Mouse (Mus musculus): Measurements from ENCODE around the gene Trpc4ap. TPM values are rescaled to one million over a fixed set of nuclear protein-coding genes. Genes with fewer than 3 reads are reported as not detected.

The Trpc4ap gene
- polyA plus RNA-seq, 1 experiment from 2014 or later: 164 TPM

GRCm38 (mm10) chr2:155634562-155634961, 57.6 kb downstream of the Trpc4ap start:
- Histone ChIP-seq H3K9me3 (no peaks in the 10 kb centered on the region), H3K4me1 (replicated peaks) (peaks cover 19% of the 10 kb centered on the region), H3K27ac (replicated peaks) (no peak overlapping the region), H3K9ac (no peak overlapping the region), H3K4me3 (no peak overlapping the region), H3K4me2 (no peak overlapping the region), H3K36me3 (peaks cover 73% of the 10 kb centered on the region), H3K27me3 (peaks cover 42% of the 10 kb centered on the region)
- no peak for ATAC-seq (ENCODE audit: low FRiP score, low read depth)
- 86% methylated on average over 8 of the region's 8 CpGs for WGBS

DNA sequence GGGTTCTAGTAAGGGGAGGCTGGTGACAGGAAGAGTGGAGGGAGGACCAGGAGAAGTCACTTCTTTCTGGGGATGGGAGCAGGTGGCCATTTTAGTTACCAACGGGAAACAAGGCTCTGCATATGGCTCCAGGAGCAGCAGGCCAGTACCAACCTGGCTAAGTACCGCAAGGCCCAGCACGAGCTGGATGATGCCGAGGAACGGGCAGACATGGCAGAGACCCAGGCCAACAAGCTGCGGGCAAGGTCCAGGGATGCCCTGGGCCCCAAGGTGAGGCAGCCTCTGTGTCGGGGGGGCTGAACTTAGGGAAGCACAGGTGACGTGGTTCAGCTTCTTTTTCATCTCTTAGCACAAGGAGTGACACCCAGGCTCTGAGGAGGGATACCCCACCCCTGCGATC, 58.5 kb downstream of the Trpc4ap start:
- ATAC-seq (ENCODE audit: low FRiP score, low read depth): no peak
- Histone ChIP-seq H3K4me1 (replicated peaks) (peaks cover 27% of the 10 kb centered on the region), H3K36me3 (peaks cover 64% of the 10 kb centered on the region), H3K9ac (no peak overlapping the region), H3K27ac (replicated peaks) (no peak overlapping the region), H3K4me2 (no peak overlapping the region), H3K9me3 (no peaks in the 10 kb centered on the region), H3K27me3 (peaks cover 42% of the 10 kb centered on the region), H3K4me3 (no peak overlapping the region)
- 91% methylated on average over 9 of the region's 9 CpGs for WGBS

- 74% methylated on average over 19 of the region's 19 CpGs for WGBS
- Histone ChIP-seq H3K4me2 (no peak overlapping the region), H3K9me3 (no peaks in the 10 kb centered on the region), H3K27me3 (peaks cover 42% of the 10 kb centered on the region), H3K27ac (replicated peaks) (no peak overlapping the region), H3K36me3 (peaks cover 60% of the 10 kb centered on the region), H3K4me3 (no peak overlapping the region), H3K4me1 (replicated peaks) (peaks cover 30% of the 10 kb centered on the region), H3K9ac (no peak overlapping the region)
- no peak for ATAC-seq (ENCODE audit: low FRiP score, low read depth)
Observed at GRCm38 (mm10) chr2:155633121-155633520, 59.1 kb downstream of the Trpc4ap start.

- Histone ChIP-seq H3K4me3 (no peak overlapping the region), H3K27ac (replicated peaks) (no peak overlapping the region), H3K27me3 (peaks cover 45% of the 10 kb centered on the region), H3K36me3 (peaks cover 52% of the 10 kb centered on the region), H3K4me1 (replicated peaks) (peaks cover 30% of the 10 kb centered on the region), H3K4me2 (no peak overlapping the region), H3K9me3 (no peaks in the 10 kb centered on the region), H3K9ac (no peak overlapping the region)
- 66% methylated on average over 30 of the region's 30 CpGs for WGBS
- ATAC-seq (ENCODE audit: low FRiP score, low read depth): no peak
Observed at GRCm38 (mm10) chr2:155632138-155632936, 59.8 kb downstream of the Trpc4ap start.

GRCm38 (mm10) chr2:155630590-155631416, 61.4 kb downstream of the Trpc4ap start:
- WGBS: 23% methylated on average over 43 of the region's 43 CpGs
- Histone ChIP-seq H3K9ac (no peak overlapping the region), H3K4me2 (no peak overlapping the region), H3K27me3 (peaks cover 45% of the 10 kb centered on the region), H3K4me3 (no peak overlapping the region), H3K4me1 (replicated peaks) (peaks cover 30% of the 10 kb centered on the region), H3K27ac (replicated peaks) (no peak overlapping the region), H3K9me3 (no peaks in the 10 kb centered on the region), H3K36me3 (peaks cover 37% of the 10 kb centered on the region)
- ATAC-seq (ENCODE audit: low FRiP score, low read depth): no peak

DNA sequence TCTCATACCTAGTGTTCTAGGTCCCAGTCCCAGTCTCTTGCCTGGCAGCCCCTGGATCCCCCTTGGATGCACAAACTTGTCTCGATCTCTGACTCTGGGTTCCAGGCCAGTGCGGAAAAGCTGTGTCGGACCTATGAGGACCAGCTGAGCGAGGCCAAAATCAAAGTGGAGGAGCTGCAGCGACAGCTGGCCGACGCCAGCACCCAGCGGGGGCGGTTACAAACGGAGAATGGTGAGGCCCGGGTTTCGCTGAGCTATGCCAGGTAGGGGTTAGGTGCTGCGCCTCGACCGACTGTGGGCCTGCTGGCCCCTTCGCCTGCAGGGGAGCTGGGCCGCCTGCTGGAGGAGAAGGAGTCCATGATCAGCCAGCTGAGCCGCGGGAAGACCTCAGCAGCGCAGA, 62.0 kb downstream of the Trpc4ap start:
- peaks cover 30% of the 10 kb centered on the region for H3K4me1 ChIP-seq (replicated peaks)
- peaks cover 31% of the 10 kb centered on the region for H3K36me3 ChIP-seq
- H3K4me2 ChIP-seq: no peak overlapping the region
- H3K27me3 ChIP-seq: peaks cover 45% of the 10 kb centered on the region
- no peak for ATAC-seq (ENCODE audit: low FRiP score, low read depth)
- H3K27ac ChIP-seq (replicated peaks): no peak overlapping the region
- WGBS: 29% methylated on average over 20 of the region's 20 CpGs
- no peak overlapping the region for H3K9ac ChIP-seq
- H3K9me3 ChIP-seq: no peaks in the 10 kb centered on the region
- no peak overlapping the region for H3K4me3 ChIP-seq

- Histone ChIP-seq H3K27me3 (peaks cover 45% of the 10 kb centered on the region), H3K9me3 (no peaks in the 10 kb centered on the region), H3K36me3 (peaks cover 22% of the 10 kb centered on the region), H3K9ac (peak overlapping the region; percentile 49), H3K27ac (replicated peaks) (peak overlapping the region; percentile 65), H3K4me2 (peak overlapping the region; percentile 79), H3K4me1 (replicated peaks) (peaks cover 30% of the 10 kb centered on the region), H3K4me3 (peak overlapping the region; percentile 39)
- WGBS: 1% methylated on average over 35 of the region's 35 CpGs
- ATAC-seq (ENCODE audit: low FRiP score, low read depth): peak; percentile 46
Observed at GRCm38 (mm10) chr2:155629231-155629661, 62.9 kb downstream of the Trpc4ap start.

DNA sequence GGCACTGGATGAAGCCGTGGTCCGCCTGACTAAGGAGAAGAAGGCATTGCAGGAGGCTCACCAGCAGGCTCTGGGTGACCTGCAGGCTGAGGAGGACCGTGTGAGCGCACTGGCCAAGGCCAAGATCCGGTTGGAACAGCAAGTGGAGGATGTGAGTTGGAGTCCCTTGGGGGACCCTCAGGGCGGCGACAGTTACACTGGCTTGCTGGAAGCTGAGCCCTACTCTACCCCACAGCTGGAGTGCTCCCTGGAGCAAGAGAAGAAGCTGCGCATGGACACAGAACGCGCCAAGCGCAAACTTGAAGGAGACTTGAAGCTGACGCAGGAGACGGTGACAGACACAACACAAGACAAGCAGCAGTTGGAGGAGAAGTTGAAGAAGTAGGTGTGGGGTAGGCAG, 63.7 kb downstream of the Trpc4ap start:
- no peak overlapping the region for H3K27ac ChIP-seq (replicated peaks)
- 76% methylated on average over 13 of the region's 13 CpGs for WGBS
- no peak overlapping the region for H3K4me3 ChIP-seq
- no peaks in the 10 kb centered on the region for H3K9me3 ChIP-seq
- H3K27me3 ChIP-seq: peaks cover 38% of the 10 kb centered on the region
- H3K4me2 ChIP-seq: peak overlapping the region; percentile 79; the same call in 1 of the 2 replicates
- no peak for ATAC-seq (ENCODE audit: low FRiP score, low read depth)
- peaks cover 30% of the 10 kb centered on the region for H3K4me1 ChIP-seq (replicated peaks)
- H3K9ac ChIP-seq: no peak overlapping the region
- H3K36me3 ChIP-seq: peaks cover 15% of the 10 kb centered on the region

DNA sequence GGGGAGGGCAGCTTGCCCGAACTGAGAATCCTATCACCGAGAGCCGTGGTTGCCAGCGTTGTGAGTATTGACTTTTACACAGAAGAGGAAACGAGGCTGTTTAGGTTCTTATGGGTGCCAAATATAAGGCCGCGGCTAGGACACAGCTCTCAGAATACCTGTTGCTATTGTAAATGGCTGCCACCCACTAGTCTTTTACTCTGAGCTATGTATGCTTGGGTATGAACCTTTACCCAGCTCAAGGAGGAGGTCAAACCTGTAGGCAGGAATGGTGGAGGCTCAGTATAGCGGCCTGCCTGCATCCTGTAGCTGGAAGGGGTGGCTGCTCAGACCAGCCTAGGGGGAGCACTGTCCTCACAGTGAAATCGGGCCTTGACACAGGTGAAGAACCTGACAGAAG, 64.1 kb downstream of the Trpc4ap start:
- Histone ChIP-seq H3K36me3 (peaks cover 11% of the 10 kb centered on the region), H3K9me3 (no peaks in the 10 kb centered on the region), H3K27me3 (peaks cover 34% of the 10 kb centered on the region), H3K4me1 (replicated peaks) (peaks cover 30% of the 10 kb centered on the region), H3K4me3 (no peak overlapping the region), H3K9ac (no peak overlapping the region), H3K27ac (replicated peaks) (no peak overlapping the region), H3K4me2 (no peak overlapping the region)
- WGBS: 81% methylated on average over 9 of the region's 9 CpGs
- ATAC-seq (ENCODE audit: low FRiP score, low read depth): no peak

DNA sequence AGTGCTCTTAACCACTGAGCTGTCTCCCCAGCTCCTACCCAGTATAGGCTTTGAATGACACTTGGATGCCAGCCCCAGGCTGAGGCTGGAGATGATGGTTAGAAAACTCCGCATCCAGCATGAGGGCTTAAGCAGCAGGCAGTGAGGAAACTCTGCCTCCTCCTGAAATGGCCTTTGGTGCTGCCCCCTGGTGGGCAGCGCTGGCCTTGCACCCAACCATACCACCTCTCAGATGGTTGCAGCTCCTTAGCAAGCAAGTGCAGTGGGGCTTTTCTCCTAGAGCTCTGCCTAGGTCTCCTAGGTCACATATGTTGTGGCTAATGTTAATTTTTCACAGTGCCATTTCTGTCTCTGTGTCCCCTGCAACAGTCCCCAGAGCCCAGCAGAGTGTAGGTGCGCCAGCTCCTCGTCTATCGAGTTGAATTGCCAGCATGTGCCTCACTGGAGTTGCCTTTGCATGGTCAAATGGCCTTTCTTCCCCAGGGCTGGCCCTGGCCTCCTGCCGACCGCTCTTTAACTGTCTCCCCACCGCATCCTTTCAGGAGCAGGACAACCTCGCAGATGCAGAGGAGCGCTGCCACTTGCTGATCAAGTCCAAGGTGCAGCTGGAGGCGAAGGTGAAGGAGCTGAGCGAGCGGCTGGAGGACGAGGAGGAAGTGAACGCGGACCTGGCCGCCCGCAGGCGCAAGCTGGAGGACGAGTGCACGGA, 65.0 kb downstream of the Trpc4ap start:
- 48% methylated on average over 21 of the region's 21 CpGs for WGBS
- Histone ChIP-seq H3K4me2 (no peak overlapping the region), H3K36me3 (peaks cover 5% of the 10 kb centered on the region), H3K27me3 (peaks cover 25% of the 10 kb centered on the region), H3K4me1 (replicated peaks) (peaks cover 30% of the 10 kb centered on the region), H3K4me3 (no peak overlapping the region), H3K27ac (replicated peaks) (no peak overlapping the region), H3K9me3 (no peaks in the 10 kb centered on the region), H3K9ac (no peak overlapping the region)
- no peak for ATAC-seq (ENCODE audit: low FRiP score, low read depth)

DNA sequence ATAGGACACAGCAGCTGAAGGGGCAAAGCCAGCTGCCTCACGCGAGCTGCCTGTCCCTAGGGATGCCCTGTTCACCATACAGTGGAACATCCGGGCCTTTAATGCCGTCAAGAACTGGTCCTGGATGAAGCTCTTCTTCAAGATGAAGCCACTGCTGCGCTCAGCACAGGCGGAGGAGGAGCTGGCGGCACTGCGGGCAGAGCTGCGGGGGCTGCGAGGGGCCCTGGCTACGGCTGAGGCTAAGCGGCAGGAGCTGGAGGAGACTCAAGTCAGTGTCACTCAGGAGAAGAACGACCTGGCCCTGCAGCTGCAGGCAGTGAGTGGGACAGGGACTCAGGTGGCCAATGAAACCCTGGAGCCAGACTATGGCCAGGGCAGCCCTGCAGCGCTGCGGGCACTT, 65.9 kb downstream of the Trpc4ap start:
- no peak for ATAC-seq (ENCODE audit: low FRiP score, low read depth)
- no peak overlapping the region for H3K4me2 ChIP-seq
- no peaks in the 10 kb centered on the region for H3K9me3 ChIP-seq
- H3K4me3 ChIP-seq: no peak overlapping the region
- H3K9ac ChIP-seq: no peak overlapping the region
- H3K27me3 ChIP-seq: peaks cover 16% of the 10 kb centered on the region
- H3K27ac ChIP-seq (replicated peaks): no peak overlapping the region
- H3K36me3 ChIP-seq: 0 out of 2 replicates have a peak, but pooled peaks cover under 1% of the 10 kb centered on the region
- peaks cover 28% of the 10 kb centered on the region for H3K4me1 ChIP-seq (replicated peaks)
- 46% methylated on average over 15 of the region's 15 CpGs for WGBS

DNA sequence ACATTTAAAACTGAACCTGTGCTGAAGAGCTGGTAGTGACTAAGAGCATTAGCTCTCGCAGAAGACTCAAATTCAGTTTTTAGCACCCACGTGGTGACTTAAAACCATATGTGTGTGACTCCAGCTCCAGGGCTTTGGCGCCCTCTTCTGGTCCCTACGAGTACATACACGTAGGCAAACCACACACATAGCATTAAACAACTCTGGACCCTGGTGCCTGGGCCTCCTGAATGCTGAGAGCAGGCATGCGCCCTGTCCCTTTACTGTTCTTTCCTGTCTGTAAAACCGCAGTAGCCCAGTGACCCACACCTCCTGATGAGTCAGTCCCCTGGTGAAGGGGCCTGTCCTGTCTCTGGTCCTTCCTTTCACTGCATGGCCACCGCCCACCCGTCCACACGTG, 67.5 kb downstream of the Trpc4ap start:
- H3K27me3 ChIP-seq: peaks cover 5% of the 10 kb centered on the region
- peaks cover 13% of the 10 kb centered on the region for H3K4me1 ChIP-seq (replicated peaks)
- 38% methylated on average over 10 of the region's 10 CpGs for WGBS
- no peak overlapping the region for H3K4me3 ChIP-seq
- no peak overlapping the region for H3K9ac ChIP-seq
- ATAC-seq (ENCODE audit: low FRiP score, low read depth): no peak
- no peak overlapping the region for H3K4me2 ChIP-seq
- H3K9me3 ChIP-seq: no peaks in the 10 kb centered on the region
- no peak overlapping the region for H3K27ac ChIP-seq (replicated peaks)
- H3K36me3 ChIP-seq: no peaks in the 10 kb centered on the region
